Mouse (Mus musculus) ES-CJ7 (cell line): Measurements from ENCODE around the gene Gm47289.

Experiments used
- DNase-seq: peaks from one replicate; pipeline ENCODE4 v3.0.0; 2011; ENCODE audit warnings: low read depth, low spot score

The Gm47289 gene

GRCm38 (mm10) chr9:119158861-119159260 is at the start of gene Gm47289:
Gm47289 (plus strand) TSS chr9:119159161.
- DNase-seq, result no peak

GRCm38 (mm10) chr9:119109685-119110353 is 49.1 kb upstream of the Gm47289 start:
- DNase-seq, result no peak

GRCm38 (mm10) chr9:119110640-119111039 is 48.3 kb upstream of the Gm47289 start:
- no peak for DNase-seq

GRCm38 (mm10) chr9:119114911-119115310 is 44.0 kb upstream of the Gm47289 start:
- DNase-seq, result peak; percentile 65

GRCm38 (mm10) chr9:119119409-119120167 is 39.4 kb upstream of the Gm47289 start:
- DNase-seq, result no peak

- DNase-seq, result no peak
These were observed 38.8 kb upstream of the Gm47289 start for GRCm38 (mm10) chr9:119120168-119120560.

- no peak for DNase-seq
These were observed 36.2 kb upstream of the Gm47289 start for GRCm38 (mm10) chr9:119122596-119123369.

- DNase-seq, result no peak
These were observed 30.4 kb upstream of the Gm47289 start for GRCm38 (mm10) chr9:119128436-119129181.

- DNase-seq, result no peak
These were observed 28.3 kb upstream of the Gm47289 start for GRCm38 (mm10) chr9:119130692-119131091.

GRCm38 (mm10) chr9:119138836-119139235 is 20.1 kb upstream of the Gm47289 start:
- no peak for DNase-seq

- DNase-seq, result no peak
These were observed 16.9 kb upstream of the Gm47289 start for GRCm38 (mm10) chr9:119142066-119142465.

- DNase-seq, result no peak
These were observed 15.6 kb upstream of the Gm47289 start for GRCm38 (mm10) chr9:119143372-119143771.

- DNase-seq, result no peak
These were observed 14.3 kb upstream of the Gm47289 start for GRCm38 (mm10) chr9:119144696-119145095.

GRCm38 (mm10) chr9:119145137-119145536 is 13.8 kb upstream of the Gm47289 start:
- DNase-seq, result no peak

GRCm38 (mm10) chr9:119145638-119146037 is 13.3 kb upstream of the Gm47289 start:
- no peak for DNase-seq

- DNase-seq, result no peak
These were observed 12.7 kb upstream of the Gm47289 start for GRCm38 (mm10) chr9:119146098-119146770.

GRCm38 (mm10) chr9:119149601-119150000 is 9.4 kb upstream of the Gm47289 start:
- peak; percentile 81 for DNase-seq

GRCm38 (mm10) chr9:119151751-119152150 is 7.2 kb upstream of the Gm47289 start:
- no peak for DNase-seq

- DNase-seq, result no peak
These were observed 3.5 kb upstream of the Gm47289 start for GRCm38 (mm10) chr9:119155416-119155815.

GRCm38 (mm10) chr9:119155826-119156225 is 3.1 kb upstream of the Gm47289 start:
- DNase-seq, result no peak
